Mouse (Mus musculus): ENCODE results near the gene Olfr654. TPM values are rescaled to one million over a fixed set of nuclear protein-coding genes. Genes with fewer than 3 reads are reported as not detected.

Gene Olfr654
- polyA plus RNA-seq (2014; fragmentation: Nextera tagmentation; extraction: Ambion mirVana), result not detected in 2 replicates

- 87% methylated on average over 4 of the region's 4 CpGs for WGBS
These were observed at the start of gene Olfr654 for GRCm38 (mm10) chr7:104586725-104587124. TSS of gene Olfr654 (plus strand) at chr7:104587025.

GRCm38 (mm10) chr7:104549833-104550232 is 37.0 kb upstream of the Olfr654 start, which contains the start of gene Olfr651:
TSS of gene Olfr651 (plus strand) at chr7:104550133.
- Histone ChIP-seq H3K4me1 (replicated peaks; ENCODE audit: control insufficient read depth, insufficient read depth, low read length) (no peaks in the 10 kb centered on the region), H3K27me3 (replicated peaks; ENCODE audit: control insufficient read depth, insufficient read depth, low read length) (no peaks in the 10 kb centered on the region), H3K9me3 (ENCODE audit: control insufficient read depth, low read length) (no peaks in the 10 kb centered on the region), H3K9ac (ENCODE audit: low read depth, low read length) (no peak within 1 kb of the TSS), H3K4me3 (ENCODE audit: low read depth, low read length) (no peak within 1 kb of the TSS), H3K36me3 (ENCODE audit: control insufficient read depth, insufficient read depth, low read length) (no peaks in the 10 kb centered on the region), H3K27ac (ENCODE audit: low read depth, low read length) (no peak within 1 kb of the TSS), H3K4me2 (no peak within 1 kb of the TSS)
- ATAC-seq (replicated peaks; ENCODE audit: low FRiP score) (no peak), DNase-seq (ENCODE audit: low spot score) (no peak)
- 73% methylated on average over 5 of the region's 5 CpGs for WGBS

More at GRCm38 (mm10) chr7:104586725-104587124, at the start of gene Olfr654:
- no peaks in the 10 kb centered on the region for H3K9me3 ChIP-seq (ENCODE audit: control insufficient read depth, low read length)
- no peak within 1 kb of the TSS for H3K4me3 ChIP-seq (ENCODE audit: low read depth, low read length)
- no peaks in the 10 kb centered on the region for H3K27me3 ChIP-seq (replicated peaks; ENCODE audit: control insufficient read depth, insufficient read depth, low read length)
- no peak within 1 kb of the TSS for H3K9ac ChIP-seq (ENCODE audit: low read depth, low read length)
- DNase-seq (ENCODE audit: low spot score) (no peak), ATAC-seq (replicated peaks; ENCODE audit: low FRiP score) (no peak)
- no peaks in the 10 kb centered on the region for H3K4me1 ChIP-seq (replicated peaks; ENCODE audit: control insufficient read depth, insufficient read depth, low read length)
- no peak within 1 kb of the TSS for H3K4me2 ChIP-seq
- H3K27ac ChIP-seq (ENCODE audit: low read depth, low read length), result no peak within 1 kb of the TSS
- no peaks in the 10 kb centered on the region for H3K36me3 ChIP-seq (ENCODE audit: control insufficient read depth, insufficient read depth, low read length)

GRCm38 (mm10) chr7:104552700-104553099 is 34.1 kb upstream of the Olfr654 start:
- Histone ChIP-seq H3K4me1 (replicated peaks; ENCODE audit: control insufficient read depth, insufficient read depth, low read length) (no peaks in the 10 kb centered on the region), H3K9ac (ENCODE audit: low read depth, low read length) (no peak overlapping the region), H3K36me3 (ENCODE audit: control insufficient read depth, insufficient read depth, low read length) (no peaks in the 10 kb centered on the region), H3K27ac (ENCODE audit: low read depth, low read length) (no peak overlapping the region), H3K4me2 (no peak overlapping the region), H3K9me3 (ENCODE audit: control insufficient read depth, low read length) (no peaks in the 10 kb centered on the region), H3K4me3 (ENCODE audit: low read depth, low read length) (no peak overlapping the region), H3K27me3 (replicated peaks; ENCODE audit: control insufficient read depth, insufficient read depth, low read length) (no peaks in the 10 kb centered on the region)
- DNase-seq (ENCODE audit: low spot score) (no peak), ATAC-seq (replicated peaks; ENCODE audit: low FRiP score) (no peak)
- WGBS, result 56% methylated on average over 1 of the region's 1 CpGs

GRCm38 (mm10) chr7:104560601-104561000 is 26.2 kb upstream of the Olfr654 start, which contains the start of gene Olfr652:
TSS of gene Olfr652 (plus strand) at chr7:104560901.
- Histone ChIP-seq H3K36me3 (ENCODE audit: control insufficient read depth, insufficient read depth, low read length) (no peaks in the 10 kb centered on the region), H3K4me1 (replicated peaks; ENCODE audit: control insufficient read depth, insufficient read depth, low read length) (no peaks in the 10 kb centered on the region), H3K4me2 (no peak within 1 kb of the TSS), H3K27me3 (replicated peaks; ENCODE audit: control insufficient read depth, insufficient read depth, low read length) (no peaks in the 10 kb centered on the region), H3K9me3 (ENCODE audit: control insufficient read depth, low read length) (no peaks in the 10 kb centered on the region), H3K9ac (ENCODE audit: low read depth, low read length) (no peak within 1 kb of the TSS), H3K4me3 (ENCODE audit: low read depth, low read length) (no peak within 1 kb of the TSS), H3K27ac (ENCODE audit: low read depth, low read length) (no peak within 1 kb of the TSS)
- DNase-seq (ENCODE audit: low spot score), result no peak
- no peak for ATAC-seq (replicated peaks; ENCODE audit: low FRiP score)

GRCm38 (mm10) chr7:104577014-104577413 is 9.8 kb upstream of the Olfr654 start, which contains the start of gene Olfr653:
TSS of gene Olfr653 (plus strand) at chr7:104577314.
- no peaks in the 10 kb centered on the region for H3K36me3 ChIP-seq (ENCODE audit: control insufficient read depth, insufficient read depth, low read length)
- no peak within 1 kb of the TSS for H3K27ac ChIP-seq (ENCODE audit: low read depth, low read length)
- H3K4me2 ChIP-seq, result no peak within 1 kb of the TSS
- no peak for ATAC-seq (replicated peaks; ENCODE audit: low FRiP score)
- H3K4me3 ChIP-seq (ENCODE audit: low read depth, low read length), result no peak within 1 kb of the TSS
- no peak for DNase-seq (ENCODE audit: low spot score)
- H3K27me3 ChIP-seq (replicated peaks; ENCODE audit: control insufficient read depth, insufficient read depth, low read length), result no peaks in the 10 kb centered on the region
- H3K4me1 ChIP-seq (replicated peaks; ENCODE audit: control insufficient read depth, insufficient read depth, low read length), result no peaks in the 10 kb centered on the region
- H3K9ac ChIP-seq (ENCODE audit: low read depth, low read length), result no peak within 1 kb of the TSS
- 68% methylated on average over 2 of the region's 2 CpGs for WGBS
- H3K9me3 ChIP-seq (ENCODE audit: control insufficient read depth, low read length), result no peaks in the 10 kb centered on the region

- Histone ChIP-seq H3K27ac (ENCODE audit: low read depth, low read length) (no peak overlapping the region), H3K27me3 (replicated peaks; ENCODE audit: control insufficient read depth, insufficient read depth, low read length) (no peaks in the 10 kb centered on the region), H3K4me3 (ENCODE audit: low read depth, low read length) (no peak overlapping the region), H3K4me1 (replicated peaks; ENCODE audit: control insufficient read depth, insufficient read depth, low read length) (no peaks in the 10 kb centered on the region), H3K36me3 (ENCODE audit: control insufficient read depth, insufficient read depth, low read length) (no peaks in the 10 kb centered on the region), H3K9me3 (ENCODE audit: control insufficient read depth, low read length) (no peaks in the 10 kb centered on the region), H3K9ac (ENCODE audit: low read depth, low read length) (no peak overlapping the region), H3K4me2 (no peak overlapping the region)
- ATAC-seq (replicated peaks; ENCODE audit: low FRiP score) (no peak), DNase-seq (ENCODE audit: low spot score) (no peak)
- WGBS, result 81% methylated on average over 4 of the region's 4 CpGs
These were observed 6.0 kb upstream of the Olfr654 start for GRCm38 (mm10) chr7:104580846-104581245.

- no peak for DNase-seq (ENCODE audit: low spot score)
- ATAC-seq (replicated peaks; ENCODE audit: low FRiP score), result no peak
- H3K27ac ChIP-seq (ENCODE audit: low read depth, low read length), result no peak overlapping the region
- no peak overlapping the region for H3K4me3 ChIP-seq (ENCODE audit: low read depth, low read length)
- WGBS, result 80% methylated on average over 4 of the region's 4 CpGs
- H3K36me3 ChIP-seq (ENCODE audit: control insufficient read depth, insufficient read depth, low read length), result no peaks in the 10 kb centered on the region
- H3K9ac ChIP-seq (ENCODE audit: low read depth, low read length), result no peak overlapping the region
- H3K4me1 ChIP-seq (replicated peaks; ENCODE audit: control insufficient read depth, insufficient read depth, low read length), result no peaks in the 10 kb centered on the region
- H3K27me3 ChIP-seq (replicated peaks; ENCODE audit: control insufficient read depth, insufficient read depth, low read length), result no peaks in the 10 kb centered on the region
- H3K9me3 ChIP-seq (ENCODE audit: control insufficient read depth, low read length), result no peaks in the 10 kb centered on the region
- H3K4me2 ChIP-seq, result no peak overlapping the region
These were observed 5.4 kb upstream of the Olfr654 start for GRCm38 (mm10) chr7:104581429-104581828.

- no peaks in the 10 kb centered on the region for H3K36me3 ChIP-seq (ENCODE audit: control insufficient read depth, insufficient read depth, low read length)
- H3K9me3 ChIP-seq (ENCODE audit: control insufficient read depth, low read length), result no peaks in the 10 kb centered on the region
- DNase-seq (ENCODE audit: low spot score) (no peak), ATAC-seq (replicated peaks; ENCODE audit: low FRiP score) (no peak)
- no peak overlapping the region for H3K9ac ChIP-seq (ENCODE audit: low read depth, low read length)
- no peak overlapping the region for H3K4me2 ChIP-seq
- 73% methylated on average over 5 of the region's 5 CpGs for WGBS
- no peaks in the 10 kb centered on the region for H3K27me3 ChIP-seq (replicated peaks; ENCODE audit: control insufficient read depth, insufficient read depth, low read length)
- no peaks in the 10 kb centered on the region for H3K4me1 ChIP-seq (replicated peaks; ENCODE audit: control insufficient read depth, insufficient read depth, low read length)
- H3K4me3 ChIP-seq (ENCODE audit: low read depth, low read length), result no peak overlapping the region
- no peak overlapping the region for H3K27ac ChIP-seq (ENCODE audit: low read depth, low read length)
These were observed 1.4 kb downstream of the Olfr654 start for GRCm38 (mm10) chr7:104588274-104588673.

GRCm38 (mm10) chr7:104601679-104602078 is 14.9 kb downstream of the Olfr654 start, which contains the start of gene Olfr655:
TSS of gene Olfr655 (minus strand) at chr7:104601779.
- DNase-seq (ENCODE audit: low spot score) (no peak), ATAC-seq (replicated peaks; ENCODE audit: low FRiP score) (no peak)
- Histone ChIP-seq H3K27me3 (replicated peaks; ENCODE audit: control insufficient read depth, insufficient read depth, low read length) (no peaks in the 10 kb centered on the region), H3K4me3 (ENCODE audit: low read depth, low read length) (no peak within 1 kb of the TSS), H3K4me2 (no peak within 1 kb of the TSS), H3K9ac (ENCODE audit: low read depth, low read length) (no peak within 1 kb of the TSS), H3K4me1 (replicated peaks; ENCODE audit: control insufficient read depth, insufficient read depth, low read length) (no peaks in the 10 kb centered on the region), H3K36me3 (ENCODE audit: control insufficient read depth, insufficient read depth, low read length) (no peaks in the 10 kb centered on the region), H3K27ac (ENCODE audit: low read depth, low read length) (no peak within 1 kb of the TSS), H3K9me3 (ENCODE audit: control insufficient read depth, low read length) (no peaks in the 10 kb centered on the region)
- 78% methylated on average over 2 of the region's 2 CpGs for WGBS
